Mouse (Mus musculus) neural tube, embryonic 14.5 days (tissue): ENCODE results near the gene Shroom4. TPM values are rescaled to one million over a fixed set of nuclear protein-coding genes. Genes with fewer than 3 reads are reported as not detected.

Experiments used
- ATAC-seq: fragments of 200-750 bp; cut with Nextera tagmentation; 2 replicates; pipeline ENCODE4 v1.8.0; 2017; ENCODE audit warnings: low read depth, mild to moderate bottlenecking, moderate TSS enrichment, moderate library complexity
- H3K27ac ChIP-seq: fragments of 300-500 bp; sonication (generic); 2 replicates; pipeline ENCODE4 v1.5.1; 2014; ENCODE audit warnings: low read depth, mild to moderate bottlenecking, control low read depth, low read length, moderate library complexity, mixed read lengths
- H3K27me3 ChIP-seq: fragments of 300-500 bp; sonication (generic); 2 replicates; pipeline ENCODE4 v1.6.1; 2014; ENCODE audit warnings: low read length; ENCODE audit not compliant: control insufficient read depth, insufficient read depth
- H3K36me3 ChIP-seq: fragments of 300-500 bp; sonication (generic); 2 replicates; pipeline ENCODE4 v1.6.1; 2014; ENCODE audit warnings: low read length, mixed read lengths; ENCODE audit not compliant: control insufficient read depth, insufficient read depth
- H3K4me1 ChIP-seq: fragments of 300-500 bp; sonication (generic); 2 replicates; pipeline ENCODE4 v1.6.1; 2014; ENCODE audit warnings: low read length; ENCODE audit not compliant: control insufficient read depth, insufficient read depth
- H3K4me2 ChIP-seq: fragments of 300-500 bp; sonication (generic); 2 replicates; pipeline ENCODE4 v1.6.1; 2014; ENCODE audit warnings: mild to moderate bottlenecking, low read depth, low read length, control low read depth
- H3K4me3 ChIP-seq: fragments of 300-500 bp; sonication (generic); 2 replicates; pipeline ENCODE4 v1.5.1; 2014; ENCODE audit warnings: low read depth, low read length, control low read depth, mixed read lengths
- H3K9ac ChIP-seq: fragments of 300-500 bp; sonication (generic); replicated peaks from 2 replicates; pipeline ENCODE4 v1.6.1; 2014; ENCODE audit warnings: low read depth, mild to moderate bottlenecking, control low read depth, low read length, mixed read lengths
- H3K9me3 ChIP-seq: fragments of 300-500 bp; sonication (generic); 2 replicates; pipeline ENCODE4 v1.6.1; 2016; ENCODE audit warnings: low read length; ENCODE audit not compliant: control insufficient read depth
- WGBS: fragments of 180-500 bp; shearing (Covaris S2); extraction: QIAGEN DNeasy Blood & Tissue Kit; methylation state at CpG from one replicate; pipeline ENCODE4 v1.1.7; 2014; 5-methylcytosine and 5-hydroxymethylcytosine counted together
- polyA plus RNA-seq: library from polyadenylated mRNA; unstranded; fragments of >200 nt; fragmentation: Nextera tagmentation; extraction: Ambion mirVana; gene quantifications from 2 replicates; pipeline ENCODE4 v1.2.1, GENCODE M21; 2014

Gene Shroom4
- polyA plus RNA-seq, 1 experiment from 2014 or later, result 1.7 TPM

DNA sequence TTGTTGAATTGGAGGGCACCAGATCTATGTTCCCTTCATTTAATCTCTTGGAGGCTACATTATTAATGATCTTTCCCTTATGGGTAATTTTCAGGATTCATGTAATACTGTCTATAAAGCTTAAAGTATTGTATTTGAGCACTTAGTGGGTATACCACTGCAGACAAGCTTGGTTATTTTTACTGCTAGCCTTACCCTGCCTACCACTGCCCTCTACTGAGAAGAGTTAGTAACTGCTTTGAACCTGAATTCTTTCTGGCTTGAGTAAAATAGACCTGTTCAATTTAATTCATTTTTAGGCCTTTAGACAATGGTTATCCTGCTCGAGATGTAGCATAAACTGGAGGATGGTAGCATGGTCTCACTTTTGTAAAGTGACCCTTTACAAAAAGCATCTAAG, 75.5 kb downstream of the Shroom4 start:
- Histone ChIP-seq H3K27me3 (no peaks in the 10 kb centered on the region), H3K27ac (no peak overlapping the region), H3K4me3 (no peak overlapping the region), H3K4me1 (no peaks in the 10 kb centered on the region), H3K36me3 (no peaks in the 10 kb centered on the region), H3K9ac (no peak overlapping the region), H3K4me2 (no peak overlapping the region), H3K9me3 (no peaks in the 10 kb centered on the region)
- 35% methylated on average over 1 of the region's 1 CpGs for WGBS
- ATAC-seq, result no peak

DNA sequence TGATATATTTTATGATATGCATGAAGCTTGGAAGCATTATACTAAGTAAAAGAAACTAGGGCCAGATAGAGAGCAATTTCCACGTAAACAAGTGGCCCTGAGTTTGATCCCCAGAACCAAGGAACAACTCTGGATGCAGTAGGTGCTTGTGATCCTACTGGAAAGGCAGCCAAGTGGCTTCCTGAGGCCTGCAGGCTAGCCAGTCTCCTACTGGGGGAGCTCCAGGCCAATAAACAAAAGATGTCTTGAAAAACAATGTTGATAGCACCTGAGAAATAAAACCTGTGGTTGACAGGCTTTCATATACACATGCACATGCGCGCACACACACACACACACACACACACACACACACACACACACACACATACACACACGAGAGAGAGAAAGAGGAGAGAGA, 82.6 kb downstream of the Shroom4 start:
- 86% methylated on average over 4 of the region's 4 CpGs for WGBS
- Histone ChIP-seq H3K9ac (no peak overlapping the region), H3K36me3 (no peaks in the 10 kb centered on the region), H3K4me1 (no peaks in the 10 kb centered on the region), H3K27me3 (no peaks in the 10 kb centered on the region), H3K9me3 (no peaks in the 10 kb centered on the region), H3K4me3 (no peak overlapping the region), H3K27ac (no peak overlapping the region), H3K4me2 (no peak overlapping the region)
- ATAC-seq, result no peak

DNA sequence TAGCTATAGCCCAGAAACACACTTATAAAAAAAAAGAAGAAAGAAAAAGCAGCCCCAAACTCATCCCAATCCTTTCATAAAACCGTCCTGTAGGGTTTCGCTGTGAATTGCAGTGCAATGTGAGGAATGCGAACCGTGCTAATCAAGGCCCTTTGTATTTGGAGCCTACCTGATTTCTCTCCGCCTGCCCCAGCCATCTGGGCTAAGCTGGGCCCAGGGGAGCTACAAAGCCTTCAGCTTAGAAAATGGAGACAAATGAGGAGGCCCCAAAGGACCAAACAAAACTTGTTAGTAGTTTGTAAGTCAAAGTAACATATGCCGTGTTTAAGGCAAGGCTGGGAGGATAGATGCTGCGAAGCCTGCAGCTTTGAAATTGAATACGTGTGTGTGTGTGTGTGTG, 84.2 kb downstream of the Shroom4 start:
- WGBS, result 25% methylated on average over 8 of the region's 8 CpGs
- peak; percentile 54; the same call in 1 of the 2 replicates for ATAC-seq
- H3K27ac ChIP-seq, result no peak overlapping the region
- H3K27me3 ChIP-seq, result no peaks in the 10 kb centered on the region
- no peak overlapping the region for H3K9ac ChIP-seq
- no peaks in the 10 kb centered on the region for H3K9me3 ChIP-seq
- no peak overlapping the region for H3K4me2 ChIP-seq
- no peak overlapping the region for H3K4me3 ChIP-seq
- H3K4me1 ChIP-seq, result no peaks in the 10 kb centered on the region
- no peaks in the 10 kb centered on the region for H3K36me3 ChIP-seq

- no peaks in the 10 kb centered on the region for H3K36me3 ChIP-seq
- 78% methylated on average over 4 of the region's 4 CpGs for WGBS
- ATAC-seq, result no peak
- H3K27me3 ChIP-seq, result no peaks in the 10 kb centered on the region
- no peaks in the 10 kb centered on the region for H3K9me3 ChIP-seq
- H3K4me1 ChIP-seq, result no peaks in the 10 kb centered on the region
- H3K4me3 ChIP-seq, result no peak overlapping the region
- H3K4me2 ChIP-seq, result no peak overlapping the region
- H3K9ac ChIP-seq, result no peak overlapping the region
- H3K27ac ChIP-seq, result no peak overlapping the region
Measured at GRCm38 (mm10) chrX:6490433-6490832, 90.8 kb downstream of the Shroom4 start.

DNA sequence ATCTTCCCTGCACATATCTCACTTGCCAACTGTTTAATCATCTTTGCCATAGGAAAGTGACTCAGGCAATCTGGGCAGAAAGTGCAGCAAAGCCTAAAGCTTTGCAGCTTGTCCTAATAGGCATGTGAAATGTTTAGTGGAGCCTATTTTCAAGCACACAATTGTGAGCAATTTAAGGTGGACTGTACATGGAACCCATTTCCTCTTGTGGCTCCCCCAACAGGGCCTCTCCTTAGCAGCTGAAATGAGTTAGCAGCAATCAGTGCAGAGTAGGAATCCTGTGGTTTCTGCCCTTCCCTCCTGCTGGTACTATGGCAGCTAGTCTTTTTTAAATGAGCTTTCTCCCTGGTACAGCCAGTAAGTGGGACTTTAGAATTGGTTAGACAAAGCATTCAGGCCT, 95.8 kb downstream of the Shroom4 start:
- Histone ChIP-seq H3K4me1 (no peaks in the 10 kb centered on the region), H3K9me3 (no peaks in the 10 kb centered on the region), H3K4me3 (no peak overlapping the region), H3K27me3 (no peaks in the 10 kb centered on the region), H3K9ac (no peak overlapping the region), H3K36me3 (no peaks in the 10 kb centered on the region), H3K27ac (no peak overlapping the region), H3K4me2 (no peak overlapping the region)
- no peak for ATAC-seq

DNA sequence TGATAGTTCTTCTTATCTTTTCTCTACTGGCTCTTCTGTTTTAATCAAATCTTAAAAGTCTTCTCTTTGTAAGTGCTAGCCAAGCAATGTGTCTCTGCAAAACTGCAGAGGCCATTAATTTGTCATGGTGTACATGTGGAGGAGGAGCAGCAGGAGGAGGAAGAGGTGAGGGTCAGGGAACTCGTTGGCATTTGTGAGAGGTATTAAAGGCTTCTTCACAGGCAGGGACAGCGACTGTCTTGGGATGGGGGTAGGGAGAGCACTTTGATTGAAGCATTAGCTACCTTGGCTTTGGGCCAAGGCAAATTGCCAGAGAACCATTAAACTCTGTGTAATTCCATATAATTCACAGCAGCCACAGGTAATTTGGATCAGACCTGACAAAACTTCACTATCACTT, 96.7 kb downstream of the Shroom4 start:
- WGBS, result 22% methylated on average over 2 of the region's 2 CpGs

DNA sequence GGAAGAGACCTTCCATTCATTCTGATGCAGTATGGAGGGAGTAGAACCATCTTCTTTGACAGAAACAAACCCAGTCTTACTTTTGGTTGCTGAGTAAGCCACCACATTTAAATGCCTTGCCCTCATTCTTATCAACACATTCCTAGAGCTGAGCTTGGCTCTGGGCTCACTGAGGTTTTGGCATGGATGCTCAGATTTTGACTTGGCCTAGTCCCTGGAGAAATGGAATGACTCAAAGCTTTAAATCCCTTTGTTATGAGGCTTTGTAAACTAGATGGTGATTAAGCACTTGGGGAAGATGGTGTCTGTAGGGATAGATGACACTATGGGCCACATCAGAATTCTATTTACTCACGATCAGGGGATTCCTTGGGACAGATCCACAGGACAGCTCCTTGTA, 102.2 kb downstream of the Shroom4 start:
- ATAC-seq, result no peak
- Histone ChIP-seq H3K36me3 (no peaks in the 10 kb centered on the region), H3K4me2 (no peak overlapping the region), H3K27me3 (no peaks in the 10 kb centered on the region), H3K27ac (no peak overlapping the region), H3K4me3 (no peak overlapping the region), H3K9ac (no peak overlapping the region), H3K4me1 (no peaks in the 10 kb centered on the region), H3K9me3 (no peaks in the 10 kb centered on the region)
- 74% methylated on average over 1 of the region's 1 CpGs for WGBS

More for the DNA sequence above, 96.7 kb downstream of the Shroom4 start:
- no peaks in the 10 kb centered on the region for H3K9me3 ChIP-seq
- H3K4me3 ChIP-seq, result no peak overlapping the region
- H3K9ac ChIP-seq, result no peak overlapping the region
- H3K36me3 ChIP-seq, result no peaks in the 10 kb centered on the region
- peak; percentile 46; the same call in 1 of the 2 replicates for ATAC-seq
- no peak overlapping the region for H3K4me2 ChIP-seq
- H3K27ac ChIP-seq, result no peak overlapping the region
- no peaks in the 10 kb centered on the region for H3K27me3 ChIP-seq
- no peaks in the 10 kb centered on the region for H3K4me1 ChIP-seq

GRCm38 (mm10) chrX:6517217-6517616, 117.6 kb downstream of the Shroom4 start:
- Histone ChIP-seq H3K27me3 (no peaks in the 10 kb centered on the region), H3K9ac (no peak overlapping the region), H3K27ac (no peak overlapping the region), H3K4me1 (no peaks in the 10 kb centered on the region), H3K4me2 (no peak overlapping the region), H3K9me3 (no peaks in the 10 kb centered on the region), H3K4me3 (no peak overlapping the region), H3K36me3 (no peaks in the 10 kb centered on the region)
- ATAC-seq, result no peak
- 64% methylated on average over 3 of the region's 3 CpGs for WGBS

GRCm38 (mm10) chrX:6518421-6518820, 118.8 kb downstream of the Shroom4 start:
- Histone ChIP-seq H3K27ac (no peak overlapping the region), H3K9ac (no peak overlapping the region), H3K4me1 (no peaks in the 10 kb centered on the region), H3K27me3 (no peaks in the 10 kb centered on the region), H3K9me3 (no peaks in the 10 kb centered on the region), H3K4me2 (no peak overlapping the region), H3K4me3 (no peak overlapping the region), H3K36me3 (no peaks in the 10 kb centered on the region)
- WGBS, result 68% methylated on average over 2 of the region's 2 CpGs
- ATAC-seq, result no peak

DNA sequence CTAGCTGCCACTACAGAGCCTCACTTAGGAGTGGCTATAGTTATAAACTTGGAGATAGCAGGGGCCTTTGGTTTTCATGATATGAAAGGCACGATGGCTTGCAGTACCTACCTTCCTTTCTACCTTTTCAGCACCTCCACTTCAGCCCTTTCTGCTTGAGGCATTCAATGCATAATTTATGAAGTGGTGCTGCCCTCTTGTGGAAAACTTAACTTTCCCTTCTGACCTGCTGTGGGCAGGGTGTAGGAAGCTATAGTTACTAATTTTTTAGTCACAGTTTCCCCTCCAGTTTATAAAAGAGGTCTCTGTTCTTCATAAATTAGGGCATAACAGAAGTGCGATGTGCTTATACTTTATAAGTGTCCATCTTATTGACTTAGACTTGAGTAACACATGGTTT, 123.3 kb downstream of the Shroom4 start:
- WGBS, result 71% methylated on average over 2 of the region's 2 CpGs
- no peak overlapping the region for H3K4me3 ChIP-seq

More for the DNA sequence above, 123.3 kb downstream of the Shroom4 start:
- no peaks in the 10 kb centered on the region for H3K9me3 ChIP-seq
- no peaks in the 10 kb centered on the region for H3K4me1 ChIP-seq
- H3K9ac ChIP-seq, result no peak overlapping the region
- H3K4me2 ChIP-seq, result no peak overlapping the region
- no peak for ATAC-seq
- H3K27me3 ChIP-seq, result no peaks in the 10 kb centered on the region
- H3K36me3 ChIP-seq, result no peaks in the 10 kb centered on the region
- H3K27ac ChIP-seq, result no peak overlapping the region
